Mouse (Mus musculus): ENCODE data around the gene Slc45a2.

GRCm38 (mm10) chr15:11040067-11040466 is 39.5 kb downstream of the Slc45a2 start:
- TF ChIP-seq CTCF (IDR thresholded peaks at IDR 0.05; ENCODE audit: extremely low read depth, insufficient read depth, insufficient read length, insufficient replicate concordance): no peak
- no peak for TF ChIP-seq POLR2A (IDR thresholded peaks at IDR 0.05; ENCODE audit: low read depth, low read length)
